Comparison of ENCODE assay signal across 23 mouse cellular contexts in genomic region chr13:81325606-81326215, GRCm38 (mm10).
DNase-seq lines count a peak whose midpoint lies in the region; ATAC-seq and TF ChIP-seq lines count a peak whose summit lies in the region.
"Had no signal": no experiment of that assay in that cellular context is flagged by ENCODE, and none has a peak within 500 bp of the region (broad histone marks: within the 10 kb centered on the region; RNA-seq: fewer than 3 reads in every experiment).

No protein-coding gene starts in this region.

- no peak for TF ChIP-seq CTCF in intestine, postnatal 0 days (IDR thresholded peaks at IDR 0.05; ENCODE audit: low read depth)
- no peak for TF ChIP-seq CTCF in thymus, adult 2 months (IDR thresholded peaks at IDR 0.05; ENCODE audit: borderline replicate concordance, control insufficient read depth, extremely low read depth, insufficient read depth, low read length, poor library complexity)

- DNase-seq in heart, postnatal 10 days, result no peak
- DNase-seq in thymus, adult 2 months, result no peak
- DNase-seq: adrenal gland, postnatal 36 days; B cell, adult 2 months; cerebellum, adult 9-10 months; gastrocnemius, postnatal 36 days; heart, postnatal 4 days; thymus, postnatal 25 days had no signal

- intact Hi-C loops in heart, postnatal 10 days (cut with DNase I), result no loop called here

- H3K4me2 ChIP-seq in intestine, embryonic 15.5 days (replicated peaks), result no peak overlapping the region
- no peak overlapping the region for H3K4me2 ChIP-seq in intestine, postnatal 0 days (replicated peaks; ENCODE audit: low read depth)
- no peak overlapping the region for H3K4me2 ChIP-seq in kidney, embryonic 16.5 days (replicated peaks; ENCODE audit: low read depth, low read length)
- no peak overlapping the region for H3K4me2 ChIP-seq in liver, embryonic 15.5 days
- H3K4me2 ChIP-seq in forebrain, embryonic 12.5 days, result no peak overlapping the region
- H3K4me2 ChIP-seq: embryonic facial prominence, embryonic 15.5 days; hindbrain, embryonic 15.5 days; neural tube, embryonic 13.5 days had no signal

- H3K4me3 ChIP-seq in intestine, embryonic 15.5 days (replicated peaks), result no peak overlapping the region
- H3K4me3 ChIP-seq in intestine, postnatal 0 days (ENCODE audit: low read depth, low read length), result no peak overlapping the region
- no peak overlapping the region for H3K4me3 ChIP-seq in kidney, embryonic 16.5 days (ENCODE audit: low read length)
- H3K4me3 ChIP-seq in liver, embryonic 15.5 days (replicated peaks), result no peak overlapping the region
- H3K4me3 ChIP-seq in forebrain, embryonic 12.5 days (replicated peaks), result no peak overlapping the region
- H3K4me3 ChIP-seq in thymus, adult 2 months (ENCODE audit: control insufficient read depth, insufficient read depth, low read length), result no peak overlapping the region
- H3K4me3 ChIP-seq: embryonic facial prominence, embryonic 15.5 days; hindbrain, embryonic 15.5 days; myocyte; neural tube, embryonic 13.5 days had no signal

- no peaks in the 10 kb centered on the region for H3K9me3 ChIP-seq in intestine, embryonic 15.5 days
- no peaks in the 10 kb centered on the region for H3K9me3 ChIP-seq in intestine, postnatal 0 days (ENCODE audit: control insufficient read depth)
- H3K9me3 ChIP-seq in kidney, embryonic 16.5 days (ENCODE audit: low read length), result no peaks in the 10 kb centered on the region
- no peaks in the 10 kb centered on the region for H3K9me3 ChIP-seq in liver, embryonic 15.5 days (replicated peaks)
- H3K9me3 ChIP-seq in forebrain, embryonic 12.5 days, result no peaks in the 10 kb centered on the region
- H3K9me3 ChIP-seq: embryonic facial prominence, embryonic 15.5 days; G1E; hindbrain, embryonic 15.5 days; neural tube, embryonic 13.5 days had no signal

- no peak overlapping the region for H3K27ac ChIP-seq in intestine, embryonic 15.5 days
- H3K27ac ChIP-seq in intestine, postnatal 0 days (ENCODE audit: low read depth, low read length), result no peak overlapping the region
- H3K27ac ChIP-seq in kidney, embryonic 16.5 days (ENCODE audit: low read length), result no peak overlapping the region
- peak overlapping the region; percentile 64 for H3K27ac ChIP-seq in liver, embryonic 15.5 days (replicated peaks)
- H3K27ac ChIP-seq in forebrain, embryonic 12.5 days, result no peak overlapping the region
- H3K27ac ChIP-seq in thymus, adult 2 months (ENCODE audit: control insufficient read depth, insufficient read depth, low read length), result no peak overlapping the region
- H3K27ac ChIP-seq: embryonic facial prominence, embryonic 15.5 days; hindbrain, embryonic 15.5 days; macrophage; neural tube, embryonic 13.5 days had no signal

- H3K9ac ChIP-seq in intestine, embryonic 15.5 days, result no peak overlapping the region
- H3K9ac ChIP-seq in intestine, postnatal 0 days (ENCODE audit: low read depth, low read length), result no peak overlapping the region
- no peak overlapping the region for H3K9ac ChIP-seq in kidney, embryonic 16.5 days (replicated peaks; ENCODE audit: low read length)
- no peak overlapping the region for H3K9ac ChIP-seq in liver, embryonic 15.5 days
- H3K9ac ChIP-seq in forebrain, embryonic 12.5 days, result no peak overlapping the region
- H3K9ac ChIP-seq: embryonic facial prominence, embryonic 15.5 days; hindbrain, embryonic 15.5 days; neural tube, embryonic 13.5 days had no signal

- no peaks in the 10 kb centered on the region for H3K27me3 ChIP-seq in intestine, embryonic 15.5 days (replicated peaks)
- no peaks in the 10 kb centered on the region for H3K27me3 ChIP-seq in intestine, postnatal 0 days (replicated peaks; ENCODE audit: control insufficient read depth, insufficient read depth, low read length)
- no peaks in the 10 kb centered on the region for H3K27me3 ChIP-seq in kidney, embryonic 16.5 days (ENCODE audit: insufficient read depth, low read length)
- H3K27me3 ChIP-seq in liver, embryonic 15.5 days, result no peaks in the 10 kb centered on the region
- no peaks in the 10 kb centered on the region for H3K27me3 ChIP-seq in forebrain, embryonic 12.5 days
- H3K27me3 ChIP-seq in thymus, adult 2 months (ENCODE audit: control insufficient read depth, insufficient read depth, low read length), result no peaks in the 10 kb centered on the region
- H3K27me3 ChIP-seq: CH12.LX; embryonic facial prominence, embryonic 15.5 days; hindbrain, embryonic 15.5 days; neural tube, embryonic 13.5 days had no signal

- ATAC-seq in intestine, embryonic 15.5 days, result peak; percentile 66
- ATAC-seq in intestine, postnatal 0 days, result peak; percentile 56; the same call in 1 of the 2 replicates
- ATAC-seq in kidney, embryonic 16.5 days (ENCODE audit: low FRiP score, low TSS enrichment), result 0 out of 2 replicates have a peak, but pooled peaks have one; percentile 65
- ATAC-seq in liver, embryonic 15.5 days (ENCODE audit: insufficient read depth), result peak; percentile 67
- ATAC-seq in forebrain, embryonic 12.5 days (ENCODE audit: low FRiP score), result no peak
- ATAC-seq: forebrain, embryonic 16.5 days; midbrain, embryonic 16.5 days; Patski had no signal

- 95% methylated on average over 2 of the region's 2 CpGs for WGBS in intestine, embryonic 15.5 days
- WGBS in intestine, postnatal 0 days, result 71% methylated on average over 2 of the region's 2 CpGs
- 74% methylated on average over 2 of the region's 2 CpGs for WGBS in kidney, embryonic 16.5 days
- WGBS in liver, embryonic 15.5 days (ENCODE audit: insufficient replicate concordance), result 46% methylated on average over 2 of the region's 2 CpGs
- 96% methylated on average over 2 of the region's 2 CpGs for WGBS in forebrain, embryonic 12.5 days
- 93% methylated on average over 2 of the region's 2 CpGs for WGBS in thymus, adult 2 months

- no peaks in the 10 kb centered on the region for H3K36me3 ChIP-seq in intestine, embryonic 15.5 days
- H3K36me3 ChIP-seq in intestine, postnatal 0 days (ENCODE audit: control insufficient read depth, insufficient read depth), result no peaks in the 10 kb centered on the region
- H3K36me3 ChIP-seq in kidney, embryonic 16.5 days (ENCODE audit: insufficient read depth, low read length), result no peaks in the 10 kb centered on the region
- no peaks in the 10 kb centered on the region for H3K36me3 ChIP-seq in liver, embryonic 15.5 days (replicated peaks)
- H3K36me3 ChIP-seq in forebrain, embryonic 12.5 days (replicated peaks), result 0 out of 2 replicates have a peak, but pooled peaks cover under 1% of the 10 kb centered on the region
- no peaks in the 10 kb centered on the region for H3K36me3 ChIP-seq in thymus, adult 2 months (ENCODE audit: control insufficient read depth, insufficient read depth, low read length)
- H3K36me3 ChIP-seq: embryonic facial prominence, embryonic 15.5 days; G1E; hindbrain, embryonic 15.5 days; neural tube, embryonic 13.5 days had no signal

- TF ChIP-seq POLR2A in thymus, adult 2 months (IDR thresholded peaks at IDR 0.05; ENCODE audit: control insufficient read depth, extremely low read depth, insufficient read depth, low read length, poor library complexity), result no peak

- no peaks in the 10 kb centered on the region for H3K4me1 ChIP-seq in intestine, embryonic 15.5 days (replicated peaks)
- H3K4me1 ChIP-seq in intestine, postnatal 0 days (replicated peaks; ENCODE audit: control insufficient read depth, insufficient read depth, low read length), result 0 out of 2 replicates have a peak, but pooled peaks cover 3% of the 10 kb centered on the region
- no peaks in the 10 kb centered on the region for H3K4me1 ChIP-seq in kidney, embryonic 16.5 days (ENCODE audit: insufficient read depth, low read length)
- H3K4me1 ChIP-seq in liver, embryonic 15.5 days (replicated peaks), result no peaks in the 10 kb centered on the region
- H3K4me1 ChIP-seq in forebrain, embryonic 12.5 days, result no peaks in the 10 kb centered on the region
- H3K4me1 ChIP-seq in thymus, adult 2 months (replicated peaks; ENCODE audit: control insufficient read depth, insufficient read depth, low read length), result no peaks in the 10 kb centered on the region
- H3K4me1 ChIP-seq: embryonic facial prominence, embryonic 15.5 days; hindbrain, embryonic 15.5 days; neural tube, embryonic 13.5 days had no signal
